Mouse (Mus musculus) gastrocnemius, adult 18-20 months (tissue): Measurements from ENCODE around the gene Tpcn1. TPM values are rescaled to one million over a fixed set of nuclear protein-coding genes. Genes with fewer than 3 reads are reported as not detected.

Experiments used
- DNase-seq: peaks from one replicate; pipeline ENCODE4 v3.0.0; 2021; ENCODE audit warnings: low spot score
- total RNA-seq, 2 experiments: library from RNA; stranded (reverse); gene quantifications; 2 replicates each; pipeline ENCODE4 v1.2.3; 2021

The Tpcn1 gene
- total RNA-seq, 2 experiments from 2014 or later, result 38.9 to 42.9 TPM

DNA sequence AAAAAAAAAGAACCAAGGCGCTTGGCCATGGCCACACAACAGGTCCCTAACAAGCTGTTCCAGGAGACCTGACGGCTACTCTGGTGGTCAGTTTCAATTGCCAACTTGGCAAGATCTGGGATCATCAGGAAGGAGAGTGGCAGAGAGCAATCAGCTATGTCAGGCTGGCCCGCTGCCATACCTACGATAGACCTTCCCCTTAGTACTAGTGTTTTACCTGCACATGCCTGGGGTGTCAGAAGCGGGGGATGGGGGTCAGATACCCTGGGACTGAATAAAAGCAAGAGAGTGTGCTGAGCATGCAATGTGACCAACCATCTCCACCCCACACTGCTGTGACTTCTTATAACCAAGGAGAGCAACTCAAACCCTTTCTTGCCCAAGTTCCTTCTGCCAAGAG, 22.4 kb upstream of the Tpcn1 start:
- no peak for DNase-seq

DNA sequence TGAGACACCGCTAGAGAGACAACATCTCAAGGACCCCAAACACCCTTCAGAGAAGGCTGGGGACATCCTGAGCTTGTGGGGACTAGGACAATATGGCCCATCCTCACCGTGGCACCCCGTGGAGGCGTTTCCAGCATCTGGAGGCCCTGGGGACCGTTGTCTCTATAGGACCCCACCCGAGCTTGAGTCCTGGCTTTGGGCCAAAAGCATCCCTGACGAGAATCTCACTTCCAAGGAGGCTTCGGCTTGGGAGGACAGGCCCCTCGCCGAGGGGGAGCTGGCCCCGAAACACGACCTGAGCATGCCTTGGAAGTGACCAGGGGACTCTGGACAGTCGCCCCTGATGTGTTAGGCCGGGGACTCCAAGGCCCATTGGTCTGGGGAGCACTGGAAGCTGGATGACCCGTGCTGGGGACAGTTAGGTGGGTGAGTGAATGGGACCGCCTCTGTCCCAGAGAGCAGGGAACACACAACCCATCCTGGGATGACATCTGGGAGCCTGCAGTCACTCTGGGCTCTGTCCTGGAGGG, 20.8 kb upstream of the Tpcn1 start:
- DNase-seq, result no peak

DNA sequence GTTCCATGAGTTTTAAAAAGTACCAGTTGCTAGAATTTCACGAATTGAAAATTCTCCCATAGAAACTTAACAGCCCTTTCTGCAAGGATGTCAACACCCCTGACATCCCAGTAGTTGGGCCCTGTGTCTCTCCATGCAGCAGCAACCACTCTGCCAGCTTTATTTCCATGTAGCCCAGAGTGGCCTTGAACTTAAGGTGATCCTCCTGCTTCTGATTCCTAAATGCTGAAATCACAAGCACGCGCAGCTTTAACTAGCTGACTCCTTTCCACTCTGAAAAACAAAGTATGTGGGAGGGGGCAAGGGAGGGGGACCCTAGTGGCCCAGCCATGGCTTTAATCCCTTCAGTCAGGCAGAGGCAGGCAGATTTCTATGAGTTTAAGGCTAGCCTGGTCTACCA, 18.9 kb upstream of the Tpcn1 start:
- DNase-seq, result no peak

DNA sequence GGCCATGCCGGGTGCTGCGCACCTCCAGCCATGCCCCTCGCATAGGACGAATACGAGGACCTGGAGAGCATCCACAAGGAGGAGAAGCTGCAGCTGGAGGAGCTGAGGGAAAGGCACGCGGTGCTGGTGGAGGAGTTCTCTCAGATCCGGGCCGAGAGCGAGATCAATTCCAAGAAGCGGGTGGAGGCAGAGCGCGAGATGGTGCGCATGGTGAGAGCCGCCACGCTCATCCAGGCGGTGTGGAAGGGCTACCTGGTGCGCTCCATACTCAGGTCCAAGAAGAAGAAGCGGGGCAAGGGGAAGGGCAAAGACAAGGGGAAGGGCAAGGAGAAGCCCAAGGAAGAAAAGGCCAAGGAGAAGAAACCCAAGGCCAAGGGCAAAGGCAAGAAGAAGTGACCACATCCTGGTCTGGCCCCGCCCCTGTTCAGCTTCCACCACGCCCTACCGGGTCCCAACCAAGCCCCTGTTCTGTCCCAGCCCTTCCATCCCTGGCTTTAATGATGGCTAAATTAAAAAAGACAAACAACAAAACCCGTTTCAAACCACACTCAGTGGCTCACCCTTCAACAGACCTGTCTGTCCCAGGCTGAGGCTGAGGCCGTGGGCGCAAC, 18.2 kb upstream of the Tpcn1 start:
- no peak for DNase-seq

DNA sequence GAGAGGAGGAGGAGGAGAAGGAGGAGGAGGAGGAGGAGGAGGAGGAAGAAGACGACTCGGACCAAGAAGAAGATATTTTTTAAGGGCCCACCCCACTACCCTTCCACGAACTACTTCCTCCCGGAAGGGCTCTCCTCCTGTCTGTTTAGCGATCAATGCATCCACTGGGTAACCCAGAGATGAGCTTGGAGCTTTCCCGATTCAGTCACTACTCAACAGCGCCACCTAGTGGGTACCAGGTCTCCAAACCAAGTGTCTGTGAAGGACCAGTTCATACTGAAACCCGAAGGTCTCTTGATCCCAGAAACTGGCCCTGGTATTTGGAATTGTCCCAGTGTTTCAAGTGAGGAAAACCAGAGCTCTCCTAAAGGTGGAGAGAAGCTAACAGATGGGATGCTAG, 17.2 kb upstream of the Tpcn1 start:
- peak; percentile 92 for DNase-seq

DNA sequence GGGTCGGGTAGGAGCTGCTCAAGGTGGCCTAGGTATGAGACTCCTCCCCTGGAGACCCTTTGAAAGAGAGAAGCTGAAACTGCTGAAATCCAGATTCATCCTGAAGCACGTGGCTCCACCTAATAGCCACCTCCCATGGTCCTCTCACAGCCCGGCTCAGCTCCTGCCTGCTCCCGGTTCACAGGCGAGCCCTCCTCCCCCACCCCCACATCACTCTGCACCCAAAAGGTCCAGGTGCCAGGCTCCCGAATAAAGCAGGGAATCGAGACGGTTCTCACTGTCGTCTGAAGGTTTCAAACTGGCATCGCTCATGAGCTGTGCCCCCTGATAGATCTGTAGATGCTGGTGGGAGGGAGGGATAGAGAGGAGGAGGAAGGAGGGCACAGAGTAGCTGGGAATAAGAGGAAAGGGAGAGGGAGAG, 16.8 kb upstream of the Tpcn1 start:
- no peak for DNase-seq

DNA sequence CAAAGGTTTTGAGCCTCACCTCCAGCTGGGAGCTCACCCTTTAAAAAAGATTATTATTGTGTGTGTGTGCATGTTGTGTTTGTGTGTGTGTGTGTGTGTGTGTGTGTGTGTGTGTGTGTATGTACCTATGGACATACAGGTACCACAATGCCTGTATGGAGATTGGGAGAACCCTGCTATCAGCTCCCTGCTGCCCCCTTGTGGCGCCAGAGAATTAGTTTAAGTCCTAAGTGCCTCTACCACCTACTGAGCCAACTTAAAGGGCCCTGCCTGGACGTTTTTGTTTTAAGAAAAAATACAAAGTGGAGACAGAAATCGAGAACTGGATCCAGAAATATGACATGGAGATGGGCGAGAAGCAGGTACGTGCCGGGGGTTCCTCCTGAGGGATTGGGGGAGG, 16.4 kb upstream of the Tpcn1 start:
- peak; percentile 84 for DNase-seq

DNA sequence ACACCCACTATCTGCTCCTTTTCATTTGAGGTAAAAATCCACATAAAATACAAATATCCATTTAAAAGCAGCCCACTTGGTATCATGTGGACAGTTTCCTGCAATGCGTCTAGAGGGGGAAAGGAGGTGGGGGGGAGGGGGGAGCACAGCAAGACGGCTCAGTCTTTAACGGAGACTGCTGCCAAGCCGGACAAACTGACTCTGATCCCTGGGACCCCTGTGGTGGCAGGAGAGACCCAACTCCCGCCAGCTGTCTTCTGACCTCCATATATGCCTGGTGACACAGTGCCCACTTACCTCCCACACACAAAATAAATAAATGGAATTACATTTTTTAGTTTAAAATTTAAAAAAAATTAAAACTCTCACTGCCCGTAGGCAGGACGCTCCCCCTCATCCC, 15.0 kb upstream of the Tpcn1 start:
- no peak for DNase-seq

DNA sequence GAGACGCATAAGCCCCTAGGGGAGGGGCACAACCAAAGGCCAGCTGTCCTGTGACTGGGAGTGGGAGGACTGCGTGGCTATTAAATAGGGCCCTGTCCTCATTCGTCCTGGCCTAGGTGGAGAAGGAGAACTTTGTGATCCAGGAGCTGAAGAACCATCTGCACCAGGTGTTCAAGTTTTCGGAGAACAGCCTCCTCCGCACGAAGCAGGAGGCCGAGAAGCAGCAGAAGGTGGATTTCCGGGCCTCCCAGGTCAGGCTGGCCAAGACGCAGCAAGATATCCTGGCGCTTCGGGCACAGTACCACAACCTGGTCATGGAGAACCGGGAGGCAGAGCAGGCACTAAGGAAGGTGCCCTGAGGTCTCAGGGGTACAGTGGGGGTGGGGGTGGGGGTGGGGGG, 13.7 kb upstream of the Tpcn1 start:
- no peak for DNase-seq

DNA sequence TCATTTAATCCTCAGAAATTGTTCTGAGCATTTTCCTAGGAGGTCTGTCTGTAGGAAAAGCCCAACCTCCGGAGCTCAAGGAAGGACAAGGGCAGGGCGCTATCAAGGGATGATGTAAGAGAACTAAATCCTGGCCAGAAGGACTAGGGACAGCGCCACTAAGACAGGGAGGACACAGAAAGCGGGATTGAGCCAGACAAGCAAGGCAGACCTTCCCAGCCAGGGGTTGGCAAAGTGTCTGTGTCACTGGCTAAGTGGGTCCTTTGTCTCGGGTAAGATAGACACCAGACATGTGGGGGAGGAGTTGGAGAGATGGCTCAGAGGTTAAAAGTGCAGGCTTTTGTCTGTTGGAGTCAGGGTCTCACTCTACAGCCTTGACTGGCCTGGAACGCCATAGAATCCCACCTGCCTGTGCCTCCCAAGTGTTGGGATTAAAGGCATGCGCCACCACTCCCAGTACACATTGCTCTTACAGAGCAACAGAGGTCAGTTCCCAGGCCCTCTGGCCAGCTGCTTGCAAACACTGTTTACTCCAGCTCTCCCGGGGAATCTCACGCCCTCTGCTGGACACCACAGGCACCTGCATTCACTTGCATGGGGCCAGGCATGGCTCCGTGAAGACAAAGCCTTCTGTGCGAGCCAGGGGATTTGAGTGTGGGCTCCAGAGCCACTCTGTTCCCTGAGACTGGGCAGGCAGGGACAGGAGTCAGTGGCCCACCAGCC, 12.6 kb upstream of the Tpcn1 start:
- DNase-seq, result no peak

DNA sequence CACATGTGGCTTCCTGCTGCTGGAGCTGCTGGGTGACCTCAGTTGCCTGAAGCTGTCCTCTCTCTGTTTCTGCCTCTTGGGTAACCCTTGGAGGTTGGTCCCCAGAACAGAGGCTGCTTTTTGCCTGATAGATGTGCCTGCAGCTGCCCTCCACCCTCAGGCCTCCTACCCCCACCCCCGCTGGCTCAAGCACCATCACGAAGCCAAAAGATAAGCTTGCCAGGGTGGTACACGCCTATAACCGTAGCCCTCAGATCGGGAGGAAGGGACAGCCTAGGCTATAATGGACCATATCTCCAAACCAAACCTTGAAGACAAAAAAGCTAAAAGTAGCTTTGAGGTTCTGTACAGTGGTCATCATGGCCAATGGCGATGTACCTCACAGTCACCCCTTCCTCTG, 11.2 kb upstream of the Tpcn1 start:
- DNase-seq, result no peak

DNA sequence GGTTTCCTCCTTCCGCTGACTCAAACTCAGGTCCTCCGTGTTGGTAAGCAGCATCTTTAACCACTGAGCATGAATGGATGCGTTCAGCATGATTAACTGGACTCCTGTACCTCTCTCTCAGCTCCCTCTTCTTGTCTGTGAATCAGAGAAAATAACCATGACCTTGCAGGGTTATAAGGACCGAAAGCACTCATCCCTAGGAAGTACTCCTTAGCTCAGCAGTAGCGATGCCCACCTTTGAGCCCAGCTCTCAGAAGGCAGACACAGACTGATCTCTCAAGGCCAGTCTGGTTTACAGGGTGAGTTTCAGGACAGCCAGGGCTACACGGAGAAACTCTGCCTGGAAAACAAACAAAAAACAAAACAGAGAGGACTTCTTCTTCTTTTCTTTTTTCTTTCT, 6.0 kb upstream of the Tpcn1 start:
- DNase-seq, result no peak

DNA sequence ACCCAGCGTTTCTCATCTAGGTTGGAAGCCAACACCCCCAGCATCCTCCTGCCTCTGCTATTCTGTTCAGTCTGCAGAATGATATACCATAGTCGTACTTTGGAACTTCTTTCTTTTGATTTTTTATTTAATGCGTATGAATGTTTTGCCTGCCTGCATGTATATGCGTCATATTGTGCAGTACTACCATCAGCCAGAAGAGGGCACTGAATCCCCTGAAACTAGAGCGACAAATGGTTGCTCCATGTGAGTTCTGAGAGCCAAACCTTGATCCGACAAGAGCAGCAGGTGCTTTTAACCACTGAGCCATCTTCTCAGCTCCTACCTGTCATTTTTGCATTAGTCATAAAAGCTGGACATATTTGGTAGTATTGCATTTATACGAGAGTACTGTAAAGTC, 3.7 kb upstream of the Tpcn1 start:
- no peak for DNase-seq

DNA sequence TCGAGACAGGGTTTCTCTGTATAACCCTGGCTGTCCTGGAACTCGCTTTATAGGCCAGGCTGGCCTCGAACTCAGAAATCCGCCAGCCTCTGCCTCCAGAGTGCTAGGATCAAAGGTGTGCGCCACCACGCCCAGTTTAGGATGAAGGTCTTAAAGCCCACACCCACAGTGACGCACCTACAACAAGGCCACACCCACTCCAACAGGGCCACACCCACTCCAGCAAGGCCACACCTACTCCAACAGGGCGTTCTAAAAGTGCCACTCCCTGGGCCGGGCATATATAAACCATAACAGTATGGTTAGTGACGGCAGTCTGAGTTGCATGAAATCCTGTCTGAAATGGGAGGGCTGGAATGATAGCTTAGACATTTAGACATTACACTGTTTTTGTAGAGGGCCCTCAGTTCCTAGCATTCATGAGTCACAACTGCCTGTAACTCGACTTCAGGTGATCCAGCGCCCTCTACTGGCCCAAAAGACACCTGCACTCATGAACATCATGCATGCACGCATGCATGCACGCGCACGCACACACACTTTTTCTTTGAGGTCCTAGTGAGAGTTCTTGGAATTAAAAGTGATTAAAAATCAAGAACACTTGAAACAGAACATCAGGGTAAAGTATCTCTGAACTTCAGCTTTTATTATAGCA, 2.0 kb upstream of the Tpcn1 start:
- DNase-seq, result no peak

DNA sequence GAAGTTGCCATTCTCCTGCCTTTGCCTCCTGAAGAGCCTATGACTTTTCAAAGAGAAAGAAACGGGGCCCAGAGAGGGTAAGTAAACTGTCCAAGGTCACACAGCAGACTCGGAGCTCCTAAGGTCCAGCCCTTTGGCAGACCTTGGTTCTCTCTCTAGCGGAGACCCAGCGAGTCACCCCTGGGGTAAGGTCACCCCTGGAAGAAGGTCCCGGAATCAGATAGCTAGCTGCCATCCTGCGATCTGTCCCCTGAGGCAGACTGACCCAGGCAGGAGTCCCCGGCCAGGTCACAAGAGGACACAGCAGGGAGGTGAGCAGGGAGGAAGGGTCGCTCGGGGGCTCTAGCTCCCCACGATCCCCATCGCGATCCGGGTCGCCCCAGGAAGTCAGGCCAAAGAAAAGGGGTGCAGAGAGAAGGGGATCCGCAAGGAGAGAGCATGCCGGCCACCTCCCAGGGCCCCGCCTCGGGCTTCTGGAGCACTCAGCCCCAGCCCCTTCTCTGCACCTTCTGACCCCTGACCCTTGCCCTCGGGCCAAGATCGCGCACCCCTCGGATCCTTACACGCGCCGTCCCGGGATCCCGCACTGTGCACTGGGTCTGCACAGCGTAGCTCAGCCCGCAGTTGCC, 419 bp downstream of the Tpcn1 start:
- no peak for DNase-seq

DNA sequence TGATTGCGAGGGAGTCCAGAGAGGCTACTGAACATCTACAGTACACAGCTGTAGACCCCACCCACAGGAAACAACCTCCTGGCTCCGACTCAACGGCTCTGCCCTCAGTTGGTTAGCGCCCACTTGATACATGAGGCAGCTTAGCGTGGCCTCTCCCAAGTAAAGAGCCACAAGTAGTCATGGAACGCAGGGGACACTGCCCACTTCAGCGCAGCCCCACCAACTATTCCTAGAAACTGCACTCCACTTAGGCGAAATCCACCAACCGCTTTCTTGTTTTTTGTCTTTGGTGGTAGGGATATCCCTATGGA, 902 bp downstream of the Tpcn1 start:
- DNase-seq, result peak; percentile 48

DNA sequence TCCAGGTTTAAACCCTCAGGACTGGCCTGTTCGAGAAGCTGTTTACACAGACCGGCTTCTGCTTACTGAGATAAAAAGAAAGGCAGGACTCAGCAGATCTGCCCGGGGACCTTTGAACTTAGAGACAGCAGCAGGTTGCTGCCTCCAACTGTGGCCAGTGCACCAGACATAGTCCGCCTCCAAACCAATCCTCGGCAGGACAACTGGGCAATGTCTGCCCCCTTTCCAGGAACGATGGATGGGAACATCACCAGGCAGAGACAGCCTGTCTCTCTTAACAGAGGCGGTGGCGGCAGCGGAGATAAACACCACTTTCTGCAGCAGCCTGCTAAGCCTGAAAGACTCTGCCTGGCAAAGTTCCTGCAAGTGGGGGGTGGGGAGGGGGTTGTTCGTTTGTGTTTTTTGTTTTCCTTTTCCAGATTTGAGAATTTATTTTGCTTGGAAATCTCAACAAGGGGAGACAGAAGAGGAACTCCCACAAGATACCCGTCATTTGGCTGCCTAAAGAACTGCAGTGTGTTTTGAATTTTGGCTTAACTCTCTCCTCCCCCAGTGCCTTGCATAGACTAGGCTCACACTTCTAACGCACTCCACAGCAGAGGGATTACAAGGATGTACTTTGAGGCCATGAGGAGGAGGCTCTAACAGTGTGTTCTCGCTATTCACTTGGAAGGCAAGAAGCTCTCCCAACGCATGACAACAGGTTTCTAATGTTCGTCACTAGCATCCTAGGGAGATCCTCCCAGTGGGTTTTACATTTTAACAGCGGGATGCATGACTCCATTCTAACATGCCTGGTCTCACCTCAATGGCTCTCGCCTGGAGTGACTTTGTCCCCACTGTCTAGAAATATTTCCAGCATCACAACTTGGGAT, 1.5 kb downstream of the Tpcn1 start:
- DNase-seq, result peak; percentile 32

DNA sequence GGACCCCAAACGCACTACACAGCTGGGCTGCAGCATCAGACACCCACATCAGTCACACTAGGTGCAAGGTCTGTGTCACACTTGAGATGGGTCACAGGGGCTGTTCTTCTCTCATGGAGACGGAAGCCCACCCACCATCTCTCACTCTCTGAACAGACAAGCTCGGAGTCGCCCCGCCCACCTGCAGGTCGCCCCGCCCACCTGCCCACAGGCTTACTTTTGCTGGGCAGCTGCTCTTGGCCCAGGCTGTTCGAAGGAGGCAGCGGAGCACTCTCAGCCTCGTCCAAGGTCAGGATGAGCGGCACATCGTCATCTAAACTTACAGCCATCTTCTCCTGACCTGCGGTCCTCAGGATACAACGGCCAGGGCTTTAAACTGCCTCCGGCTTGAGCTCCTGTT, 3.5 kb downstream of the Tpcn1 start:
- DNase-seq, result no peak

DNA sequence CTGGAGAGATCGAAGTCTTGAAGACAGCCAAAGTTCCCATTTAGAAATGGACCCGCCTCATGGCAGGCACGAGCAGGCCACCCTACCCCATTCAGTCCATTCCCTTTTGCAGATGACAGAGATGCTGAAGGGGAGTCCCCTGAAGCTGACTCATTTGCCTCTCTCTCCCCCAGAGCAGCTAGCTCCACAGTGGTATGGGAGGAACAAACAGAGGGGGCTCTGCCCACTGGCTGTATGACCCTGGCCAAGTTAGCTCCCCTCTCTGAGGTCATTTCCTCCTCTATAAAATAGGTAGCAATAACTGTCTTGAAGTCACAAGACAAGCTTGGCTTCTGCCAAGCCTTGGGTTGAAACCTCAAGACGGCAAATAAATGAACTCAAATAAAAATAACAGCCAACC, 5.0 kb downstream of the Tpcn1 start:
- no peak for DNase-seq

DNA sequence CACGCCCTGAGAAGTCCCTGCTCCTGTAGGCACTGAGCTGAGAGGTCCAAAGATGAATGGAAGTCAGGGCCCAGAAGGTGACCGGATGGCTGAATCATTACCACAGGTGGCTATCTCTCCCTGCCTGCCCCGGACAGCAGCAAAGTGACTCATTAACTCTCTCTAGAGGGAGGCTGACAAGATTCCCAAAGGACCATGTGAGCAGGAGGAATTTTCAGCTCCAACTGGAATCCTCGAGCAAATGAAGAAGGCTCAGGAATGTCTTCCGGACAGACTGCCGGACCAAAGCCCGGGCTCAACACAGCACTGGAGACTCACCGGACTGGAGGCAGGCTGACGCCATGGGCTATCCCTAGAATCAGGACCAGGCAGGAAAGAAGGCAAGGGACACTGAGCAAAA, 6.5 kb downstream of the Tpcn1 start:
- DNase-seq, result no peak

DNA sequence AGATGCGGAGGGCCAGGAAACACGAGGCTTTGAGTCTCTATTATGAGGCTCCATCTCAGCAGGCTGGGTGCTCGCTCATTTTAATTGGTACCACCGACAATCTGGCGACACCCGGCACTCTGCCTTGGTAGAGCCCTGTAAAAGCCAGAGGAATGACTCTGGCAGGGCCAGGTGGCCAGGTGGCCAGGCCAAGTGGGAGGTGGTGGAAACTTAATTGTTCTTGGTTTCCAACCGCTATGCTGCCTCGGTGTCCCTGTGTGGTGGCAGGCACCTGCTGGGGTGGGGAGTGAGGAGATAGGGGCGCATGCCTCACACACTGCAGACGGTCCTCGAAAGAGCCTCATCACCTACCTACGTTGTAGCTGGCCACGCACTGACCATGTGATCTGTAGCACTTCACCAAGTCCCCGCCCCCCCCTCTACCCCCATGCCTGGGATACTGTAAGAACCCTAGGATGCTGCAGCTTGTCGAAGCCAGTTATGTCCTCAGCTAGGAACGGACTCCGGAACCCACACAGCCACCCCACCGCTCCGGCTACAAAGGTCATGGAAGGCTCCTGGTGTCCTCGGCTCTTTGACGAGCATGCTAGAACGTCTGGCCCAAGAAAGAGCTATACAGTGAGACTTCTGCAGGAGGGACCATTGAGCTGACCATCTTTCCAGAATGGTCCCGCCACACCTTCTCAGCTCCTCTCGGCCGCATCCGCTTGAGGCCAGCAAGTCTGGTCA, 8.4 kb downstream of the Tpcn1 start:
- DNase-seq, result no peak
